Mouse (Mus musculus) embryo, embryonic 11 days (tissue): ENCODE measurements at regions not wholly inside any gene's neighbourhood (a gene's known extent, or its start where the extent isn't known, plus 50 kb on each side); places are given as distances from the start of the nearest gene placed in this dataset.
A peak's percentile ranks its signal among the peaks of the same experiment; 100 is the strongest.
"Not testable (repeated sequence)": the region's sequence is repeated elsewhere in the genome, so short reads cannot be mapped to it uniquely, and the experiment has no call there.

Experiments
- DNase-seq: peaks from one replicate; pipeline ENCODE4 v3.0.0-alpha.2; 2015

DNA sequence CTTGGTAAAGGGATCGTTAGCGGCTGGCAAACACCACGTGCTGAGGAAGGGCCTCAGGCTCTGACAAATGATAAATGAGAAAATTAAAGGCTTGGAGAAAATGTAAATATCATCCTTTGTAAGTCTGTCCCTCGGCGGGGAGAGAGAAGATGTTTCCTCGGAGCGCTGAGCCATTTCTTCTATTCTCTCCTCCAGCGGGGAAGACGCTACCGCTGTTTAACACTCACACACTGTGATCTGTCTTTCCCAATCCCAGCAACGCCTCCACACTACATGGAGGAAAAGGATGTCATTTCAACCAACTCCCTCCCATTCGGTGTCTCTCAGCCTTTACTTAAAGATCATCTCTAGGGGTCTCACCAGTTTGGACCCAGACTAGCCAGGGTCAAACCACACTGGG, 239.0 kb downstream of the Prex1 start:
- no peak for DNase-seq

DNA sequence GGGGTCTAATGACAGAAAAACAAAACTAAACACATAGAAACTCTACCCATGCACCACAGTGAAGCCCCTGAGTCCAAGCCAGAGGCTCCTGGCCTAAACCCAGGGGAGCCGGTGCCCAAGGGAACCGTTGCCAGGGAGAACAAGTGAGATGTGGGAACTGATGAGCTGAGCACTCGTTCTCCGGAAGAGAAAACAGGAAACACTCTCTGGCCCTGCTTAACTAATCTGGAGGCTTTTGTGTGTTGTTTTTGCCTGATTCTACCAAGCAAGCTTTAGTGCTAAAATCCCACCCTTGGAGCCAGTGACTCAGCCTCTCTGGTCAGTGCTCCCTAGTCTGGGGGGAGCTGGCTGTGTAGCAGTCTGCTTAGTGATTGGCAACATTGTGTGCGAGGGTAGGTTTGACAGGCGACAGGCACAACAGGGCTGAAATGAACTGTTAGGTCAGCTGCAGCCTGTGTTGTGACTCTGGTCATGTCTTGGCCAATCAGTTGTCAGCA, 242.3 kb downstream of the Prex1 start:
- no peak for DNase-seq

DNA sequence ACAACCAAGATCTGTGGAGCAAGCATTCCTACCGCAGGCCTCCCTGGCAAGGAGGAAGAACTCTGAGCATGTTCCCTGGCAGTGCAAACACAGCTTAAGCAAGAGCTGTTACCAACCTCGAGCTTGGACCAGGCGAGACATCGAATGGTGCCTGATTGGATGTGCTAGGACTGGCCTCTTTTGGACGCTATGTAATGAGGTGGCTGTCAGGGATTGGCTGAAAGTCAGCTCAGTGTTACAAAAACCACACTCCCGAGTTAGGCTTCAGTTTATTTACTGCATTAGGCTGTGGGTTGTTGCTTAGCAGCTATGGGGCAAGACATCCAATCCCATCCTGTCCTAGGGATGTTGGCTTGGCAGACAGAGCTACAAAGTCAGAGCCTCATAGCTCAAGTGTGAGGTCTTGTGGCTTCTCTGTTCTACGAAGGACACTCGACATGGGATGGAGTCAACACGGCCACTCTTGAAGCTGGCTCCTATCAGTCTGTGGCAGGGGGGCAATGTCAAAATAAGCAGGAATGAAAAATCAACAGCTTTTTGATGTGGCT, 244.5 kb downstream of the Prex1 start:
- DNase-seq: no peak

DNA sequence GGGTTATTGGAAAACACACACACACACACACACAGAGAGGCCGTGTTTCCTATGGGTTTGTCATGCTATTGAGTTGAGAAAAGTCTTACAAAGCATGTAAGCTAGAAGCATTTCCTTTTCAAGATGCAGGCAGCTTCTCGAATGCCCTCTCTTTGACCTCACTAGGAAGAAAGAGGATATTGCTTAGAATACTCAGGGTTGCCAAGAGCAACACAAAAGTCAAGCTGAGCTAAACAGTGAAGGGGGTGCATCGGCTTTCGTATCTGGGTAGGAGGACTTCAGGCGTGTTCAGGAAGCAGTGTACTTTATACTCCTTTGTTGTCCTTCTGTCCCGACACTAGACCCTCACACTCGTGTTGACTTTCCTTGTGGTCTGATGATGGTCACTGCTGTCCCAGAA, 246.5 kb downstream of the Prex1 start:
- DNase-seq: no peak

DNA sequence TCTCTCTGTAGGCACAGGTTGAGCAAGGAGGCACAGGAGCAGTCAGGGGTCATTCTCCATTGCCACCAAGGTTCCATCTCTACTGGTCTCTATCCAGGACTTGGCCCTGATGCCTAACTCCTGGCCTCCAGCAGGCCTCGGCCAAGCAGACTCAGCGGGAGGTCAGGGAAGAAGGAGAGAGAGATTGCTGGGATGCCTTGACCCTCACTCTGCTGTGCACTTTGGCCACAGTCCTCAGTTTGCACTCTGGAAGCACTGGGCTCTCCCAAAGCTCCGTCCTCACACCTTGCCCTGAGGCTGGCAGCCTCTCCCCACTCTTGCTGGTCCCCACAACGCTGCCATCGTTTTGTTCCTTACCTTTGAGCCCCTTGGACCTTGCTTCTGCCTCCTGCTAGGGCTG, 248.1 kb downstream of the Prex1 start:
- no peak for DNase-seq

DNA sequence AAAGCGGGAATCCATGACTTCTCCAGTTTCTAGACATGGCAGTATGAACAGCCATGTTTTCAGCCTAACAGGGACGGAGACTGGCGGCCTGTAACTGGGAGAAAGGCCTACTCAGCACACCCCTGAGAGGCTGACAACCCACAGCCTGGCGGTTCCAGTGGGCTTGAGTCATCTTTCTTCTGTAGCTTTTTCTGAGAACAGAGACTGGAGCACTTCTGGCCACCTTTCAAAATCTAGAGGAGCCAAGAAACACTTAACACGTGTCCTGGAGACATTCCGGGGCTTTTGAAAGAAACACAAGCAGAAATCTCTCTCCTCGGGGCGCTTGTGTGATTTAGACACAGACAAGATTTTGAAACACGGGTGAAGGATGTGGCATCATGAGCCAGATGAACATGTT, 250.1 kb downstream of the Prex1 start:
- DNase-seq: no peak

DNA sequence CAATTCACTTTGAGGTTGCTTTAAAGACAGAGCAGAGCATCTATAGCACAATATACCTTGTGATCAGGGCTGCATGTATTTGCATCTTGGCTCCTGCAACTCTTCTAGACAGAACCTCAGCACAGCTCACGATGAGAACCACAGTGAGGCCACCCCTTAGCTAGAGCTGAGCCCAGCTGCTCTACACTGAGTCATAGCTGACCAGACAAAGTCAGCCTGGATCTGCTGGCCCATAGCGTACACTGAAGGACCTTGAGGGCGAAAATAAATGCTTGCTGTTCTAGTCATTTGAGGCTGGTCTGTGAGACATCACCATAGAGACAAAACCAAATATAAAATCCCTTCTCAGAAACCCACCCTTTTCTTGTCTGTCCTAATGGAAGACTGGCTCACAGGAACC, 251.7 kb downstream of the Prex1 start:
- DNase-seq: no peak

DNA sequence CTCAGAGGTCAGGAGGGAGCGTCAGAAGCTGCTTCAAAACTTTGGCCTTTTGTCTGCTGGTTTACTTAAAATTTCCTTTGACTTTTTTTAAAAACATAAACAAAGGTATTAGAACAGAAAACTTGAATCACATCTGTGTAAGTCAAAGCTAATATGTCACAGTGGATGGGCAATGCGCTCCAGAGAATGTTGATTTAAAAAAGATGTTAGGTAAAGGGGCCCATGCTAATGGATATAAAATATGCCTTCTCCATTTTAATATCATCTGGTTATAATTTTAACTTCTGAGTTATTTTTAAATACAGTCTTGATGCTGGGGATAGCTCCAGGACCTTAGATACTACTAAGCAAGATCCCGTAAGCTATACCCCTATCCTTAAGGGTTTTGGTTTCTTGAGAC, 252.5 kb downstream of the Prex1 start:
- no peak for DNase-seq

DNA sequence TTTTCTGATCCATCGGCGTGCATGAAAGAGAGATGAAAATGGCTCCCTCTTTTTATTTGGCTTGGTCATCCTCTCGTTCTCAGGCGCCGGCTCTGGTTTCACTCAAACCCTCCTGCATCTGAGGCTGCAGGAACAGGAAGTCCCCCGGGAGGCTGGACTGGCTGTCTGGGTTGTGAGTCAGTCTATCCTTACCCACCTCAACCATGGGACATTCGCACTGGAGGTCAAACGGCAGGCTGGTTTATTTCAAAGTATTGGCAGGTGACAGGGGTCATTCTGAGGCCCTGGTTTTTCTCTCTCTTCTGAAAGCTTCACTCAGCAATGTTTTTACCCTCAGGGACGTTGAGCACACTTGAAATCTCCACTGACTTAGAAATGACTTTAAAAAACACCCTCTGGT, 253.7 kb downstream of the Prex1 start:
- peak; percentile 83 for DNase-seq

DNA sequence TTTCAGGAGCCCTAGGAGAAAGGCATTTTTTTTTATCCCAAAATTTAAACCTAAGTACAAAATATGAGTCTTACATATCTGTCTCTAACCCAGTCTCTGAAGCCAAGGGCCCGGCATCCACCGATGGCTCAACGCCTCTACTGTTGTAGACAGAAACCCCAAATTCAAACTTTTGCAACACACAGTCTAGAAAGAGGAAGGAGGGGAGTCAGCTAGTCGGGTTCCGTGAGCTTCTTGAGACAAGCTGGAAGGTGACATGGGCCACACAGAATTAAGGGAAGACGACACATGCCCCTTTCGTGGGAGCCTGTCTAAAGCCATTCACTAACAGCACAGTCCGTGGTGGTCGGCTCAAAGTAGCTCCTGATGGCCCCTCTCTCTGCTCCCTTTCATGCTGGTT, 254.7 kb downstream of the Prex1 start:
- DNase-seq: no peak

DNA sequence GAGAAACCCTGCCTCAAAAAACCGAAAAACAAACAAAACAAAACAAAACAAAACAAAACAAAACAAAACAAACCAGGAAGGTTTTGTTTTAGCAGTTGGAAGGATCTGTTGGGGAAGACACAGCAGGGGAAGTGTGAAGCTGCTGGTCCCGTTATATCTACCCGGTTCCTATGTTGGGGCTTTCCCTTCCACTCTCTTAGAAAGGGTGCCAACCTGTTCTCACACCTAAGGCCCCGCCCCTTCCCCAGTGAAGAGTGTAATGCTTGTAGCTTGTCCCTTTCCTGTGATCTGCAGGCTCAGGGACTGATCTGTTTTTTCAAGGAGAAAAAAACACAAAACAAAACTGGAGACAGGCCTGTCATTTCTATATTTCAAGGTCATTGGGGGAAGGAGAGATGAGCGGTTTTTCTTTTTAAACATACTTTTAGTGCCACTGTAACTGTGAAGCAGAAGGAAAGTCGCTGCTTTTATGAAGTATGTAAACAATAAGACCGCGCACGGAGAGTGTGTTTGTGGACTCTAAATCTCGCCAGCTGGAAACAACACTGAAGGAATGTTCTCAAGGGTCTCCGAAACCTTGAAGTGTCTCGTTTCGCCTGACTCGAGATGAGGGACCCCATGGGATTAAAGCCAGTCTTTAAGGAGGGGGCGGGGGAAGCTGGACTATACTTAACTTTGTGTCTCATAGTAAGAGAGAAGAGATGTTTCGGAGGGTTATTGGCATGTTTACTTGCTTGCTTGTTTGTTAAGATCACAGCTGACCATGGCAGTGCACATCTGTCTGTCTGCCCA, 256.1 kb downstream of the Prex1 start:
- peak; percentile 54 for DNase-seq

DNA sequence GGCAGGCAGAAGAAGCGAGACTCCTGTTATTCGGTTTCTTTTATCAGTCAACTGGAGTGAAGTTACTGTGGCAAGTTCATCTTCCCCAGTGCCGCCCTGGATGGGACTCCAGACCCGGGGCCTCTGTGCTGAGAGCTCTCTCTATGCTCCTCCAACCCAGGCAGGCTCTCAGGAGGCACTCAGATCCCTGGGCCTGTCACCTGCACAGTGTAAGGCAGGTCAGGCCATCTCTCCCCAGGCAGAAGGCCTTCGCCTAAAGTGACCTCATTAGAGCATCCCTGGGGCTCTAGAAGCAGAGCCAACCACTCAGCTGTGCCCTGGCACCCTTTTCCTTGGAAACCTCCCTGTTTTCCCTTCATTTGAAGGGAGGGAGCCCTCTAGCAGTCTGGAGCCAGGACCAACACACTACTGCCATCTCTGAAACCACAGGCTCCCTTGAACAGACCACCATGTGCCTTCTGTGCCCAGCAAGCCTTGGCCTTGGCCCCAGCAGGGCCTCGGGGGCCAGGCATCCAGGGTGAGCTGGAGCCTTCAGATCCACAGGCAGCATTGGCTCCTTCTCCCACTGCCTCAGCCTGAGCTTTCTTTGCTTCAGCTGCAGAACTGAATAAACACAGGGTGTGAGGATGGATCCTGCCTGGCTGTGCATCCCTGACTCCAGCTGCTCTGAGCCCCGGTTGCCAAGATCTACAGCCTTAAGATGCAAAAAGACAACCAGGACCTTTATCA, 259.3 kb downstream of the Prex1 start:
- not testable (repeated sequence) for DNase-seq

DNA sequence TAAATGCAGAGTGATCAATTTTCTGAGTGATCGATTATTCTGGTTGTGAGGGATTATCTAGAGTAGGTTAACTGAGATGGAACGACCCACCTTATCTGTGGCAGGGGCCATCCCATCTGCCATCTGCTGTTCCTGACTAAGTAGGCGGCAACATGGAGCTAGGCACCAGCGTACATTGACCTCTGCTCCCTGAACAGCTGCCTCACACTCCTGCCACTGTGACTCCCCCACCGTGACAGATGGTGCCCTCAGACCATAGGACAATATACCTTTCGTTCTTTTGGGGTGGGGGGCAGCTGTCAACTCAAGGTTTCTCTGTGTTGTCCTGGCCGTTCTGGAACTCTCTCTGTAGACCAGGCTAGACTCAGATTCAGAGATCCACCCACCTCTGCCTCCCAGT, 262.7 kb downstream of the Prex1 start:
- no peak for DNase-seq

DNA sequence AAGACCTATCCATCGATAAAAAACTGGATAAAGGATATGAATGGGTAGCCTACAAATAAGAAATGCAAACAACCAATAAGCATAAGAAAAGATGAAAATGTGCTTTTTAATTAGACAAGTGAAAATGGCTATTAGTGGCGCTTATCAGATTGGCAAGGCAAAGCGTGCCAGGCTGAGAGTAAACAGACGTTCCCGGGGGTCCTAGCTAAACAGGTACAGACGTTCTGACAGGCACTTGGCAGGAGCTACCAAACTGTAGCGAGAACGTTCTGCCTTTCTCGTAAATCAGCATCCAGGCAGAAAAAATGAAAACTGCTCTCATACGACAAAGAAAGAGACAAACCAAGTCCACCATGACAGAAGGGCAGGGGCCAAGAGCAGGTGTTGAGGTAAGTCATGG, 263.3 kb downstream of the Prex1 start:
- no peak for DNase-seq

DNA sequence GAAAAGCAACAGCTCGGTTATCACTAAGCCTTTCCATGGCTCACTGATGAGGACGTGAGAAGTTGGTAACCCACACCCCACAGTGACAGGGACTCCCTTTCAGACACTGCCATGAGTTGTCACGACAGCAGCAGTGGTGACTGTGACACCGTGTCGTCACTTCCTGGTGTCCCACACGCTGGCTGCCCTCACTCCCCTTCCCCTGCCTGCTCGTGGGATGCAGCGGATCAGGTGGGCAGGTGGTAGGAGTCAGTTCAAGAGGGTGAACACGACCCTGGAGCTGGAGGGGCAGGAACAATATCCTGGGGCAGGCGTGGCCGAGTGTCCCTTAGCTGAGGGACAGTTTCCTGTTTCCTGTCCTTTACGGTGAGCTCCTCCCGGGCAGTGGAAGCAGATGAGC, 264.9 kb downstream of the Prex1 start:
- no peak for DNase-seq

DNA sequence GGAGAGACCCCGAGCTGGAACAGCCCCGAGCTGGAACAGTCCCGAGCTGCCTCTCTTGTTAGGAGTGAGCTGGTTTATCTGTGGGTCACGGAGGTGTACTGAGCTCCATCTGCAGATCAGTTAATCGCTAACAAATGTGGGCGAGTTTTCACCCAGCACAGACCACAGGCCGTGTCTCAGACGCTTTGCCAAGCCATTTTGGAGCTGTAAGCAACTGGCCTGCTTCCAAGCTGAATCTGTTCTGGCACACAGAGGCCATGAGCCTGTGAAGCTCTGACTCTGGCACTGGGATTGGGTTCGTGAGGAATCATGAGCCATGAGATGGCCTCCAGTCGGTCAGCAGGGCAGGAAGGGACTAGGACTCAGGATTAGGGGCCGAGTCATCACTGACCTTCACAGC, 265.5 kb downstream of the Prex1 start:
- DNase-seq: no peak

DNA sequence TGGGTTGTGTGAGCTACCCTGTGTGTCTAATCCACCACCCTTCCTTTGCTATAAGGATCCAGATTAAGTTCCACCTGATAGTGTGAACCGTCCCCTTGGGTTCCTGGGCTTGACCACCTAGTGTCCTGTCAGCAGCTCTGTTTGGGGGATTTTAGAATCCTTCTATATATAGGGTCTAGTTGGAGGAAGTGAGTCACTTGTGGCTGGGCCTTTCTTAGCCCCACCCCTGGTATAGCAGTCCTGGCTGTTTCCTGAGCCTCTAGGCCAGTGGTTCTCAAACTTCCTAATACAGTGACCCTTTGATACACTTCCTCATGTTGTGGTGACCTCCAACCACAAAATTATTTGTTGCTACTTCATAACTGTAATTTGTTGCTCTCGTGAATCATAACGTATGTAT, 267.1 kb downstream of the Prex1 start:
- DNase-seq: no peak

DNA sequence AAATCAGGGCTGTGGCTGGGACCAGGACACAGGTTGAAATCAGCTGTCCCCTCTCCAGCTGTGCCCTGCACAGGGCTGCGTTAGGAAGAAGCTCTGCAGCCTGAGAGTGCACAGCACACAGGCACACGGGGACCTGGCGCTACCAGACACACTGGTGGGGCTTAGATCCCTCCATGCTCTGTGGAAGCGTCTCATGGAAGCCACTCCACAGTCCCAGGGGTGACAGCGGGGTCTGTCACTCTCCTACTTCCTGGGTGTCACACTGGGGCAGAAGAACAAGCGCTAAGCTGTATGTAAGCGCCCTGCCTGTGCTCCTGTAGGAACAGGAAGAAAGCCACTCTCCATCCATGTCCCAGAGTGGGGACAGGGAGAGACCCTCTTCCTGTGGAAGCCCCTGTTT, 267.8 kb downstream of the Prex1 start:
- DNase-seq: not testable (repeated sequence)

DNA sequence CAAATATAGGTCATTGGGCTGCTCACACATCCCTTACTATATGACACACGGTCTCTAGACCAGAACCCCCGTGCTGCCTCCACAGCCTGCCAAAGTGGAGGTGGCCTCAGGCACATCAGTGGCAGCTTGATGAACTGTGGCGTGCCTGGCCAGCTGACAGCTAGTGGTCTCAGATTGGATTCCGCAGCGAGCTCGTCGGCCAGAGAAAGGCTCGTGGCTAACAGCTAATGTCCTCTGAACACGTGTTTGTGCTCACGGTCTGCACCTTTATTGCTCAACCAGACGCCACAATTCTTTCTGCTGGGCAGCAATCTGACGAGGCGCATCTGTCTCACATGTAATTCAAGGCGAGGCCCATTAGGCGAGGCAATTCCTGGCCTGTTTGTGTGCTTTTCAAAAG, 270.6 kb downstream of the Prex1 start:
- DNase-seq: peak; percentile 60

DNA sequence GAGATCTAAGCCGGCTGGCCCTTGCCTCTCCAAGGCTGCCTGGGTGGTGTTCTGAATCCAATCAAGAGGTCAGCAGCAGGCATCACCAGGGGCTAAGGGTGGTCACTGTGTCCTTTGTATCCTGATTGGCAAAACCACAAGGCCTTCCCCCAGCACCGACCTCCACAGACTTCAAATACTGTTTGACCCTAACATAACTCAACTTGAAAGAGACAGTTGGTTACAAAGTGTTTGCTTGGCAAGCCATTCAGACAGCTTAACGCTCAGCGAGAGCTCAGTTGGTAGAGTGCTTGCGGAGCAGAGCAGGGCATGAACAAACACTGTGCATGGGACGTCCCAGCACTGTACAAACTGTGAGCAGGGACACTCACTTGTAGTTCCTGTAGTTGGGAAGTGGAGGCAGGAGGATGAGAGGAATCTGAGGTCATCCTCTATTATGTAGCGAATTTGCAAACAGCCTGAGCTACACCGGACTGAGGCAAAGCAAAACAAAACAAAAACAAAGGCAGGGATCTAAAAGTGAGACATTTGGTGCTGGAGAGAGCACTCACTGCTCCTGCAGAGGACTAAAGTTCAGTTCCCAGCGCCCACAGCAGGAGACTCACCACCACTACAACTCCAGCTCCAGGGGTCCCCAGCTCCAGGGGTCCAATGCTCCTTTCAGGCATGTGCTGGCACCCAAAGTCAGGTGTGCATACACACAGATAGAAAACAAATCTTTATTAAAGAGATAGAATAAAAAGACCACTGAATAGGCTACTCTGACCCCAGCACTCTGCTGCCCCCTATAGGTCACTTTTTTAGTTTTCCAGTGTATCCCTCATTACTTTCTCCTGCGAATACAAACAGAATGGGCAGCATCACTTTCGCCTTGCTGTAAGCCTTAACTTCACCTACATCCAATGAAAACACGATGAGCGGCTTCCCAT, 273.5 kb downstream of the Prex1 start:
- peak; percentile 71 for DNase-seq

DNA sequence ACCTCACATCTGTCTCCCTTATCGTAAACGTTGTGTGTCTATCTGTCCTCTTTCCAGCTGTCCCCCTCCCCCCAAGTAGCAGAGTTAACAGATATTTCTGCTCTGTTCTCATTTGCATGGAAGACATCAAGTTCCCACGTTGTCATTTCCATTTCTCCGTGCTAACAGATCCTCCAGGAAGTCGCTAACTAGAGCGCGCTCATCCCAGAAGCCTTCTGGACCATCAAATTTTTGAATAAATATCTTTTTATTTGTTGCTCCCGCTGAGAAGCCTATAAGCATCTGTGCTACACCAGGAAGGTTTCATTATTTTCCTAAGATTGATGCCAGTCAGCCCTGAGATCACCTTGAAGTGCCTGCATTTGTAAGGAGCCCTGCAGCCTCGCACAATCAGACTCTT, 275.4 kb downstream of the Prex1 start:
- DNase-seq: no peak

DNA sequence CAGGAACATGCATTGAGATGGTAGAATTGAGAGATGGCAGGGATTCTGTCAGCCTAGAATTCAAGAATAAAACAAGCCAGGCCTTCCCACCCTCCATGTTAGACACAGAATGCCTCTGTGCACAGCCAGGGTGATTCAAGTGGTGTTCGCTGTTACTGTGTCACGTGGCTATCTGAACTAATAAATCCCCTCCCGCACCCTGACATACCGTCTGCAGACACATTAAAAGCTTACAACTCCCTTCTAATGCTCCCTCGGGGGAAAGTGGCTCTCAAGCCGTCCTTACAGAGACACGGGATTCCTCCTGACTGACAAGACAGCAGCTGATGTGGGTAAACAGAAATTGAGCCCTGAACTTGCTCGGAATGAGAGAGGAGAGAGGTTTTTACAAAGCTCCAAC, 279.1 kb downstream of the Prex1 start:
- DNase-seq: no peak
